In genomic region chr4:156197131-156197828, GRCm38 (mm10) we compare ENCODE assay signal across 8 mouse cellular contexts. TPM values are rescaled to one million over a fixed set of nuclear protein-coding genes. Genes with fewer than 3 reads are reported as not detected.
DNase-seq lines count a peak whose midpoint lies in the region; ATAC-seq and TF ChIP-seq lines count a peak whose summit lies in the region.

Agrn (minus strand) TSS chr4:156197488.

- peak; percentile 37 to 38 for DNase-seq in CD8-positive naive resting alpha-beta T cell, adult 2 months (ENCODE audit: low read depth in 2 of 2, low spot score in 2 of 2)
- peak; percentile 75 for DNase-seq in brain, adult 2 months (ENCODE audit: low read depth, low spot score)
- DNase-seq in heart, postnatal 4 days, result peak; percentile 80
- DNase-seq in layer of hippocampus, adult 2 months (ENCODE audit: low spot score in 2 of 2), result peak in 1 of 2 experiments; percentile 48
- DNase-seq in ovary, postnatal 36 days (ENCODE audit: low spot score), result peak; percentile 80
- DNase-seq in thymus, postnatal 36 days, result peak; percentile 58 to 71

- peak within 1 kb of the TSS; percentile 83 for H3K4me3 ChIP-seq in forebrain, embryonic 13.5 days
- H3K4me3 ChIP-seq in layer of hippocampus, adult 2 months, result peak within 1 kb of the TSS; percentile 79
- peak within 1 kb of the TSS; percentile 96 for H3K4me3 ChIP-seq in lung, embryonic 16.5 days (ENCODE audit: low read length)

- H3K27ac ChIP-seq in forebrain, embryonic 13.5 days, result peak within 1 kb of the TSS; percentile 97
- H3K27ac ChIP-seq in layer of hippocampus, adult 2 months, result peak within 1 kb of the TSS; percentile 86
- H3K27ac ChIP-seq in lung, embryonic 16.5 days (ENCODE audit: low read length), result peak within 1 kb of the TSS; percentile 95

- peak within 1 kb of the TSS; percentile 92 for H3K4me2 ChIP-seq in forebrain, embryonic 13.5 days
- peak within 1 kb of the TSS; percentile 98 for H3K4me2 ChIP-seq in lung, embryonic 16.5 days (ENCODE audit: low read depth, low read length)

- no peaks in the 10 kb centered on the region for H3K9me3 ChIP-seq in forebrain, embryonic 13.5 days (replicated peaks)
- H3K9me3 ChIP-seq in lung, embryonic 16.5 days (ENCODE audit: control insufficient read depth, low read length), result no peaks in the 10 kb centered on the region

- H3K36me3 ChIP-seq in forebrain, embryonic 13.5 days (ENCODE audit: poor library complexity, severe bottlenecking), result peaks cover 31% of the 10 kb centered on the region
- peaks cover 2% of the 10 kb centered on the region; the same call in 1 of the 2 replicates for H3K36me3 ChIP-seq in lung, embryonic 16.5 days (ENCODE audit: control insufficient read depth, insufficient read depth, low read length)

- WGBS in forebrain, embryonic 13.5 days, result 0% methylated on average over 38 of the region's 88 CpGs
- WGBS in lung, embryonic 16.5 days, result under 1% methylated on average over 41 of the region's 88 CpGs

- peak; percentile 79 for ATAC-seq in forebrain, embryonic 13.5 days
- ATAC-seq in lung, embryonic 16.5 days (ENCODE audit: low read depth), result peak; percentile 86

- no peak for TF ChIP-seq CTCF in layer of hippocampus, adult 2 months (conservative IDR thresholded peaks at IDR 0.05)

- H3K27me3 ChIP-seq in forebrain, embryonic 13.5 days, result no peaks in the 10 kb centered on the region
- no peaks in the 10 kb centered on the region for H3K27me3 ChIP-seq in lung, embryonic 16.5 days (ENCODE audit: control insufficient read depth, insufficient read depth, low read depth, low read length)

- H3K4me1 ChIP-seq in forebrain, embryonic 13.5 days, result peaks cover 47% of the 10 kb centered on the region
- H3K4me1 ChIP-seq in lung, embryonic 16.5 days (replicated peaks; ENCODE audit: control insufficient read depth, insufficient read depth, low read length), result peaks cover 36% of the 10 kb centered on the region

- H3K9ac ChIP-seq in forebrain, embryonic 13.5 days, result peak within 1 kb of the TSS; percentile 92
- peak within 1 kb of the TSS; percentile 90 for H3K9ac ChIP-seq in lung, embryonic 16.5 days (ENCODE audit: low read length)

RNA-seq across cellular contexts. Expression of gene Agrn, which starts in this region (rescaled TPM):
- 91.4 and 107 TPM in 2 replicates for polyA plus RNA-seq in forebrain, embryonic 13.5 days (2015; fragmentation: Nextera tagmentation; extraction: Ambion mirVana)
- 100 to 1,000 TPM; 112 TPM for total RNA-seq in heart, postnatal 4 days (2021)
- total RNA-seq in layer of hippocampus, adult 2 months (2021), result 100 to 1,000 TPM; 146 to 148 TPM
- polyA plus RNA-seq in lung, embryonic 16.5 days (2015; fragmentation: Nextera tagmentation; extraction: Ambion mirVana), result 85.6 and 86.5 TPM in 2 replicates
